Mouse (Mus musculus): ENCODE measurements around the gene Dnajb2. TPM values are rescaled to one million over a fixed set of nuclear protein-coding genes. Genes with fewer than 3 reads are reported as not detected.

Dnajb2 gene
- polyA plus RNA-seq, 1 experiment from 2014 or later, result 38.6 TPM

DNA sequence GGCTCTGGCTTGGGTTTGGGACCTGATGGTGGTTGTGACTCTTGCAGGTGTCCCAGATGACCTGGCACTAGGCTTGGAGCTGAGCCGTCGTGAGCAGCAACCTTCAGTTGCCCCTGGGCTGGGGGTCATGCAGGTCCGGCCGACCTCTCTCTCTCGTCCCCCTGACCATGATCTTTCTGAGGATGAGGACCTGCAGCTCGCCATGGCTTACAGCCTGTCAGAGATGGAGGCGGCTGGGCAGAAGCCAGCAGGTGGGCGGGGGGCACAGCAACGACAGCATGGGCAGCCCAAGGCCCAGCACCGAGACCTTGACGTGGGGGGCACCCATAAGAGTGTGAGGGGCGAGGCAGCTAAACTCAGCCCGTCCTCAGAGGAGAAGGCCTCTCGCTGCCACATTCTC is 7.2 kb downstream of the Dnajb2 start:
- no peak overlapping the region for H3K4me2 ChIP-seq
- peaks cover 50% of the 10 kb centered on the region for H3K36me3 ChIP-seq
- H3K27me3 ChIP-seq, result no peaks in the 10 kb centered on the region
- peaks cover 13% of the 10 kb centered on the region for H3K4me1 ChIP-seq
- H3K9me3 ChIP-seq (replicated peaks), result no peaks in the 10 kb centered on the region
- no peak overlapping the region for H3K27ac ChIP-seq
- H3K9ac ChIP-seq, result no peak overlapping the region
- WGBS, result 90% methylated on average over 14 of the region's 14 CpGs
- no peak for ATAC-seq (replicated peaks; ENCODE audit: low FRiP score)
- no peak overlapping the region for H3K4me3 ChIP-seq (replicated peaks)

DNA sequence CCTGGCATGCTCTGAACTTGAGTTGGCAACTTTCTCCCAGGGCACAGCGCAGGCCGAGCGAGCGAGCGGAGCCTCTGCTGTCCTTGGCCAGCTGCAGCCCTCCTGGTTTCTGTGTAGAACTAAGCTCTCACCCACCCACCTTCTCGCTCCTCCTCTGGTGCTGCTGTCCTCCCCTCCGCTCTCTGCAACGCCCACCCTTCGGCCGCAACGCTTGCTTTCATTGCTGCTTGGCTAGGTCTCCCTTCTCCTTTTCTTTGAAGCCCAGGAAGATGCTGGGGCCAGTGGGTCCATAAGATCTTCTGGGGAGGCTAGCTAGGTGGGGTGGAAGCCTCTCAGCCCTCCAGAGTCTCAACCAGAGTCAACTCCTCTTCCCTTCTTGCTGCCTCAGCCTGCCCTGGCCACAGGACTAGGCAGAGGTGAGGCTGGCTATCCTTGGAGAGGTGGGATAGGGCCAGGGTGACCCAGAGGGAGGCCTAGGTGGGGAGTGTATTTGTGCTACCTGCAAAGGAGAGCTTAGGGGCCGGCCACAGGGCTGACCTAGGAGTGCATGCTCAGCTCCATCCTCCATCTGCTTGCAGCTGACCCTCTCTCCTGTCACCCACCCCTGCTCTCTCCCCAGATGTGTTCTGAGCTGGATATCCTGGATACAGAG is 8.1 kb downstream of the Dnajb2 start:
- WGBS, result 90% methylated on average over 12 of the region's 12 CpGs
- H3K27me3 ChIP-seq, result no peaks in the 10 kb centered on the region
- ATAC-seq (replicated peaks; ENCODE audit: low FRiP score), result peak; percentile 10; the same call in 1 of the 2 replicates
- no peak overlapping the region for H3K27ac ChIP-seq
- peaks cover 15% of the 10 kb centered on the region for H3K4me1 ChIP-seq
- H3K4me2 ChIP-seq, result no peak overlapping the region
- H3K9ac ChIP-seq, result no peak overlapping the region
- no peak overlapping the region for H3K4me3 ChIP-seq (replicated peaks)
- no peaks in the 10 kb centered on the region for H3K9me3 ChIP-seq (replicated peaks)
- peaks cover 44% of the 10 kb centered on the region for H3K36me3 ChIP-seq

DNA sequence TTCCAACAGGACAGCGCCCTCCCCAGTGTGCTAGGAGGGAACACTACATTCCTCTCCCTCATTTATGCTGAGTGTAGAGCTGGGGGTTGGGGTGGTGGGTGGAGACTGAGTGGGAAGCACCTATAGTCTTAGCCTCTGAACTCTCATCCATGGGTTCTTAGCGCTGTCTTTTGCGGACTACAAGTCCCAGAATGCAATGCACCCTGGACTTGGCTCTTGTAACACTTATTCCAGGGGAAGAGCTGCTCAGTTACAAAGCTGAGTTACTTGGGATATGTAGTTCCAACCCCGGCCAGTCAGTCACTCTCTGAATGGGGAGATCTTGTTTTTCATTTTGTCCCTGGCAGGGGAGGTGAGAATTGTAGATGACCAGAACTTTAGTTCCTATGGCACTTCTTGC is 8.6 kb downstream of the Dnajb2 start:
- 22% methylated on average over 4 of the region's 4 CpGs for WGBS
- Histone ChIP-seq H3K4me3 (replicated peaks) (no peak overlapping the region), H3K9ac (no peak overlapping the region), H3K27ac (no peak overlapping the region), H3K27me3 (no peaks in the 10 kb centered on the region), H3K9me3 (replicated peaks) (no peaks in the 10 kb centered on the region), H3K4me1 (peaks cover 15% of the 10 kb centered on the region), H3K36me3 (peaks cover 39% of the 10 kb centered on the region), H3K4me2 (no peak overlapping the region)
- peak; percentile 61 for ATAC-seq (replicated peaks; ENCODE audit: low FRiP score)

DNA sequence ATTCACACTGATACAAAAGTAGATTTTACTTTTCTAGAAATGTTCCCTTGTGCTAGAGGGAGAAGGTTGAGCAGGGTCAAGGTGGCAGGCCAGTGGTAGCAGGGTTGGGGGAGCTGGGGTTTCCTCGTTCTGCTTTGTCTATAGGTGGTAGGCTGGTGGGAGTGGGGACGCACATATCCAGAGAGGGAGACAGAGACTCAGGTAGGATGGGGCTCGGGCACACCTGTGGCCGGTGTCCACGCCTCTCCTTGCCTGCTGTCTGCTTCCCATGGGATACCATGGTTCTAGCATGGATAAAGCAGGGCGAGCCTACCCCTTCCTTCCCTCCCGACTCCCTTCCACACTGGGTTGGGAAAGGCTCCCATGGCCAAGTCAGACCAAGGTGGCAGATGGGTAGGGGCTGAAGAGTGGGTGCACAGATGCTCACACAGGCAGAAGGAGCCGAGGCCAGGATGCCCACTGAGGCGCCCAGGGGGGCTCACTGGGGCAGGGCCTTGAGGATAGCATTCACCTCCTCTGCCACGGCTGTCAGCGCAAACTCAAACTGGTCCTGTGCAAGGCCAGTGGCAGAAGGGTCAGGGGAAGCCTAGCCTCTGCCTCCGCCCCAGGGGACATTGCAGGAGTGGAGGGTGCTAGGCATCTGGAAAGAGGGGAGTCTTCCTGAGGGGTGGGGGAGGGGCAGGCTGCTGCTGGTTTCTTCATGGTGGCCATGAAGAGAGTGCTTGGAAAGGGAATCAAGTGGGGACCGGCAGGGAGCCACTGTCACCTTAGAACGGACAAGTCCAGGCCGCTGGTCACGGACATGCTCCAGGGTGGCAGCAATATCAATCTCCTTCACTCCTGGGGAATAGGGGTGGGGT is 11.1 kb downstream of the Dnajb2 start:
- H3K9me3 ChIP-seq (replicated peaks), result no peaks in the 10 kb centered on the region
- 0 out of 2 replicates have a peak overlapping the region, but pooled peaks have one; percentile 60 for H3K27ac ChIP-seq
- no peak overlapping the region for H3K4me2 ChIP-seq
- no peak for ATAC-seq (replicated peaks; ENCODE audit: low FRiP score)
- H3K27me3 ChIP-seq, result peaks cover 2% of the 10 kb centered on the region; the same call in 1 of the 2 replicates
- H3K4me3 ChIP-seq (replicated peaks), result no peak overlapping the region
- H3K4me1 ChIP-seq, result peaks cover 26% of the 10 kb centered on the region
- WGBS, result 77% methylated on average over 16 of the region's 16 CpGs
- H3K36me3 ChIP-seq, result peaks cover 15% of the 10 kb centered on the region; the same call in 1 of the 2 replicates
- H3K9ac ChIP-seq, result peak overlapping the region; percentile 26; the same call in 1 of the 2 replicates

DNA sequence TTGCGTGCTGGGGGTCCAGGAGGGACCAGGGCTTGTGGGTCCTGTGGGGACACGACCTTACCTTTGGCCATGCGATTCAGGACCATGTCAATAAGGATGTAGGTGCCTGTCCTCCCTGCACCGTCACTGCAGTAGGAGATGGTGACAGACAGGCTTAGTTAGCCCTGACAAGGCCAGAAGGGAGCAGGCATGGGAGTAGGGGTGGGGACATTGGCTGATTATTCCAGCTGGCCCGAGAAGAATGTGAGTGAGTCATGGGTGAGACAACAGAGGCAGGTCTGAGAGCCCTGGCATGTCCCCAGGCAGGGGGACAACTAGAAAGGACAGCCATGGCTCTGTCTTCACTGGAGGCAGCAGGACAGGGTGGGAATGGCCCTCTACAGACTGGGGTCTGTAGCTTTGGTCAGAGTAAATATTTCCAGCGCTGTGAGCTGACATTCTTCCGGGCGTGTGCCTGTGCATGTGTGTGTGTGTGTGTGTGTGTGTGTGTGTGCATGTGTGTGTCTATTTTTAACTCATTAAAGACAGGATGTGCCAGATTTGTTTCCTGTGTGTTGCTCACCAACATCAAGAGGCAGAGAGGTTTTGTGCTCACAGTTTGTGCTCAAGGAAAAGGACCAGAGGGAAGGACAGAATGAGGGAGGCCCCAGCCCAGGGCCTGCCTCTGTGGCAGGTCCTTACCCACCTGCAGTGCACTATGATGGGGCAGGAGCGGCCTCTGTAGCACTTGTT is 12.0 kb downstream of the Dnajb2 start:
- peaks cover 5% of the 10 kb centered on the region for H3K27me3 ChIP-seq
- peak overlapping the region; percentile 26; the same call in 1 of the 2 replicates for H3K9ac ChIP-seq
- H3K4me1 ChIP-seq, result peaks cover 26% of the 10 kb centered on the region
- H3K36me3 ChIP-seq, result peaks cover 7% of the 10 kb centered on the region; the same call in 1 of the 2 replicates
- peak; percentile 26; the same call in 1 of the 2 replicates for ATAC-seq (replicated peaks; ENCODE audit: low FRiP score)
- 42% methylated on average over 9 of the region's 9 CpGs for WGBS
- H3K4me2 ChIP-seq, result no peak overlapping the region
- H3K27ac ChIP-seq, result peak overlapping the region; percentile 60
- H3K9me3 ChIP-seq (replicated peaks), result no peaks in the 10 kb centered on the region
- no peak overlapping the region for H3K4me3 ChIP-seq (replicated peaks)

DNA sequence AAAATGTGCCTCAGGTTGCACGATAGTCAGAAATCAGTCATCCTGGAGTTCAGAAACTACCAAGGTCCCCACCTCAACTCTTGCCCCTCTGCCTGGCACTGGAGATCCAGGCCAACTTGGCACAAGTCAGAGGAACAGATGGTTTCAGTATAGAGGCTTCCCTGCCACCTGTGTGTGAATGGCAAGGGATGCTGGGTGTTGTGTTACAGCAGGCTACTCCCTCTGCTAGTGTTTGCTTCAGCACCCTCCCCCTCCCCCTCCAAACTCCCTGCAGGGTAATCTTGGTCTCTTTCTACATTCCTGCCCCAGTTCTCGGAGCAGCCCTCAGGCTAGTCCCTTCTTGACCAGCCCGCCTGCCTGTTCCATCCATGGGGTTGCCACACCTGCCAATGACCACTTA is 14.3 kb downstream of the Dnajb2 start:
- H3K27ac ChIP-seq, result no peak overlapping the region
- peaks cover 7% of the 10 kb centered on the region for H3K27me3 ChIP-seq
- H3K9me3 ChIP-seq (replicated peaks), result no peaks in the 10 kb centered on the region
- 60% methylated on average over 3 of the region's 3 CpGs for whole genome bisulfite sequencing
- ATAC-seq (replicated peaks; ENCODE audit: low FRiP score), result no peak
- H3K36me3 ChIP-seq, result no peaks in the 10 kb centered on the region
- H3K4me1 ChIP-seq, result peaks cover 26% of the 10 kb centered on the region
- H3K4me2 ChIP-seq, result no peak overlapping the region
- H3K9ac ChIP-seq, result no peak overlapping the region
- no peak overlapping the region for H3K4me3 ChIP-seq (replicated peaks)

DNA sequence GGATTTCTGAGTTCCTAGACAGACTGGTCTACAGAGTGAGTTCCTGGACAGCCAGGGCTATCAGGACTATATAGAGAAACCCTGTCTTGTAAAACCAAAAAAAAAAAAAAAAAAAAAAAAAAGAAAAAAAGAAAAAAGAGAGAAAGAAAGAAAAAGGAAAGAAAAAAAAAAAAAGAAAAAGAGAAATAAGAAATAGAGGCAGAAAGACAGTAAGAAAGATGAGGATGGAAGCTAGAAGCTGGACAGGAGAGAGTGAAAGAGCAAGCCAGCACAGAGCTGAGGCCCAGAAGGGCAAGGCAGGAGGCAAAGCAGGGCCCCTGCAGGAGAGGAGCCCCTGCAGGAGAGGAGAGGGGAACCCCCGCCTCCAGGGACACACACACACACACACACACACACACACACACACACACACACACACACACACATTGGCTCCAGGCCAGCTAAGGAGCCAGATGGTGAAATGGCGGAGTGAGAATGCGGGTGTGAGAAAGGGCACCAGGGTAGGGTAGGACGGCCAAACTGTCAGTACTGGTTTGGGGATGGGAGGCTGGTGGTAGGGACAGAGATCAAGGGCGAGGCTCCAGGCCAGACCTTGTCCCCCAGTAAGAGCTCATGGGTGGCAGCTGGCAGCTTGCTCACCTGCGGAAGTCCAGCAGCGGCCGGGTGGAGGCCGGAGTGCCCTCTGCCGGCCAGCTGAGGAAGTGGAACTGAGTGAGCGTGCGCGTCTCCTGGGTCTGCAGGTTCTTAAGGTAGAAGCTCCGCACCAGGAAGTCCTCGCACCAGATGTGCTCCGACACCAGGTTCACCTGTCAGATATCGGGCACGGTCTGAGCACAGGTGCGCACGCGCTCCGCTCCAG is 15.1 kb downstream of the Dnajb2 start:
- ATAC-seq (replicated peaks; ENCODE audit: low FRiP score), result peak; percentile 40; the same call in 1 of the 2 replicates
- Histone ChIP-seq H3K9ac (peak overlapping the region; percentile 29; the same call in 1 of the 2 replicates), H3K4me3 (replicated peaks) (peak overlapping the region; percentile 25), H3K9me3 (replicated peaks) (no peaks in the 10 kb centered on the region), H3K27me3 (peaks cover 7% of the 10 kb centered on the region), H3K36me3 (no peaks in the 10 kb centered on the region), H3K4me2 (peak overlapping the region; percentile 56), H3K4me1 (peaks cover 26% of the 10 kb centered on the region), H3K27ac (no peak overlapping the region)
- WGBS, result 5% methylated on average over 21 of the region's 22 CpGs

DNA sequence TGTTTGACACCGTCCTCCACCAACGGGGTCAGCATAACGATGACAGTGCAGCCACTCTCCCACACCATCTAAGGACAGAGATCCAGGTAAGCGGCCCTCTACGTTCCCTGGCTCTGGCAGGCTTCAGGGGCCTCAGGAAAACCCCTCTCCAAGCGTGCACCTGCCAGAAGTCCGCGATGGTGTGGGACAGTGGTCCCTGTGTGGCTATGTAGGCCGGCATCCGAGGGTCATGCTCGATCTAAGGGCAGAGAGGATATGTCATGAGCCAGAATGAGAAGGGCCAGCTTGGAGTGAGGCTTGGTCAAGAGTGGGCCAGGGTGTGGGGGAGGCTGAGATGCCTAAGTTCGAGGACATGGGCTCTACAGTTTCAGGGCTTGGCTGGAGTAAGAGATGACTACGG is 16.1 kb downstream of the Dnajb2 start:
- Histone ChIP-seq H3K36me3 (no peaks in the 10 kb centered on the region), H3K4me3 (replicated peaks) (no peak overlapping the region), H3K27me3 (peaks cover 7% of the 10 kb centered on the region), H3K4me2 (no peak overlapping the region), H3K9me3 (replicated peaks) (no peaks in the 10 kb centered on the region), H3K4me1 (peaks cover 24% of the 10 kb centered on the region), H3K9ac (no peak overlapping the region), H3K27ac (no peak overlapping the region)
- ATAC-seq (replicated peaks; ENCODE audit: low FRiP score), result no peak
- WGBS, result 70% methylated on average over 13 of the region's 13 CpGs

DNA sequence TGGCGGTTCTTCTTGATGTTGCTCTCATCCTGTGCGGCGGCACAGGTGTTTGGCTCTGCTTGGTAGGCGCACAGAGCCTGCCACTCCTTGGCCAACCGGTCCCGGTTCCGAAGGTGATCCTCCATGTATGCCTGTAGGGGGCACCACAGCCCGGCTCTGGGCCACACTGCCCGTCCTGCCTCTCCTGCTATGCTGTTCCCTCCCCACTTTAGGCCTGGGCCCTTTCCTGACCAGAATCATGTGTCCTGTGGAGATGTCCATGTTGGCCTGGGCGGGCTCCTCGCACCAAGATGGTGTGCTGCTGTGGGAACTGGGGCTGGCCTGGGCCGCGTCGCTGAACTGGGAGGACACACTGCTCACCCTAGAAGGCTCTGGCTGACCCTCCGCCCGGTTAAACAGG is 16.8 kb downstream of the Dnajb2 start:
- Histone ChIP-seq H3K27ac (no peak overlapping the region), H3K4me2 (no peak overlapping the region), H3K36me3 (no peaks in the 10 kb centered on the region), H3K9ac (no peak overlapping the region), H3K4me1 (peaks cover 17% of the 10 kb centered on the region), H3K4me3 (replicated peaks) (no peak overlapping the region), H3K9me3 (replicated peaks) (no peaks in the 10 kb centered on the region), H3K27me3 (peaks cover 7% of the 10 kb centered on the region)
- 76% methylated on average over 16 of the region's 16 CpGs for WGBS
- ATAC-seq (replicated peaks; ENCODE audit: low FRiP score), result no peak

DNA sequence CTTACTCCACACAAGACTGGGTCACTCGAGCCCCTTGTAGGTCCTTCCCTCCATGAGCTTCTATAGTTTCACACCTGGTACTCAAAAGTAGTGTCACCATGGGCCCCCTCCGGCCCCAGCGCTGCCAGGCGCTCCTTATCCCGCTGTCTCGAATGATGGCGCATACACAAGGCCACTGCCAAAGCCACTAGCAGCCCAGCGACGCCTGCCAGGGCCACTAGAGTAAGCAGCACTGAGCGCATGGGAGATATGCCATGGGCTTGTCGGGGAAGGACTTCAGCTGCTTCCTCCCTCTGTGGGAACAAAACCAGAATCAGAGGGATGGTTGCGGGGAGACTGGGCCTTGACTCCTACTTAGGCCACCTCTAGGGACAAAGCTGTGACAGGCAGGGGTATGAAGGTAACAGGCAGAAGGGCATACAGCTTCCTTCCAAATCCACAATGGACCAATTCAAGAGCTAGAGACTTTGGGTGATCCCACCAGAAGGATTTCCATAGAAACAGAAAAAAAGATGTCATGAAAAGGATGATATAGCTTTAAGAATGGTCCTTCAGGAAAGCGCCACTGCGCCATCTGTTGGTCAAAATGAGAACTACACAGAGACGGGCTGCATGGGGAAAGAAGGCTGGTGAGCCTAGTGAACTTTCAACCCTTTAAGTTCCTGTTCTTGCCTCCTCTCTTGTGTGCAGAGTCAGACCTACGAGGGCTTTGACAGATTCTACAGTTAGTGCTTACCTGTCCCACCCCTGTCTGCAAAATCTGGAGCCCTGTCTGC is 17.8 kb downstream of the Dnajb2 start:
- no peak overlapping the region for H3K9ac ChIP-seq
- WGBS, result 63% methylated on average over 16 of the region's 16 CpGs
- peaks cover 11% of the 10 kb centered on the region for H3K4me1 ChIP-seq
- no peak overlapping the region for H3K4me3 ChIP-seq (replicated peaks)
- no peaks in the 10 kb centered on the region for H3K9me3 ChIP-seq (replicated peaks)
- no peak overlapping the region for H3K27ac ChIP-seq
- ATAC-seq (replicated peaks; ENCODE audit: low FRiP score), result no peak
- H3K27me3 ChIP-seq, result peaks cover 7% of the 10 kb centered on the region
- H3K36me3 ChIP-seq, result no peaks in the 10 kb centered on the region
- no peak overlapping the region for H3K4me2 ChIP-seq

DNA sequence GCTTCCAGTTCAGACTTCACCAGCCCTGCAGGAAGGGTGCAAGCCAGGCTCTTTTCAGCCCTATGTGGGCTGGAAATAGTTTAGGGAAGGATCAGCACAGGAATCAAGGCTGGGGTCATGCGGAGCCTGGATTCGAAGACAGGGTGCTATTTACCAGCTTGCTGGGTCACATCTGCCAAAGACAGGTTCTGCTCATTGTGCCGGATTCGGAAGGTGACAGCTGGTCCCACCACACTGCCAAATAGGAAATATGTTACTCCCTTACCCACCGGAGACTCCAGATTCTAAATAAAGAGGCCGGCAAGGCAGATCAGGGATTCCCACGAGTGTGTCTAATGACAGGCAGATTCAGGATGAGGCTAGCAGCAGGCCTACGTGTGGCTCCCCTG is 18.4 kb downstream of the Dnajb2 start:
- Histone ChIP-seq H3K4me3 (replicated peaks) (no peak overlapping the region), H3K4me2 (no peak overlapping the region), H3K9me3 (replicated peaks) (no peaks in the 10 kb centered on the region), H3K27ac (no peak overlapping the region), H3K27me3 (peaks cover 7% of the 10 kb centered on the region), H3K36me3 (no peaks in the 10 kb centered on the region), H3K4me1 (peaks cover 11% of the 10 kb centered on the region), H3K9ac (no peak overlapping the region)
- WGBS, result 76% methylated on average over 8 of the region's 8 CpGs
- ATAC-seq (replicated peaks; ENCODE audit: low FRiP score), result no peak

Measured in kidney, embryonic 15.5 days (tissue).